Mouse (Mus musculus) natural killer cell, adult 2 months (primary cell): ENCODE measurements around the gene Hipk2.

Source experiments
- DNase-seq, 2 experiments: peaks; one replicate each; pipeline ENCODE4 v3.0.0; 2022; ENCODE audit warnings: low spot score in 2 of 2

Gene Hipk2

GRCm38 (mm10) chr6:38829452-38829851, 46.5 kb downstream of the Hipk2 start:
- no peak for DNase-seq

DNA sequence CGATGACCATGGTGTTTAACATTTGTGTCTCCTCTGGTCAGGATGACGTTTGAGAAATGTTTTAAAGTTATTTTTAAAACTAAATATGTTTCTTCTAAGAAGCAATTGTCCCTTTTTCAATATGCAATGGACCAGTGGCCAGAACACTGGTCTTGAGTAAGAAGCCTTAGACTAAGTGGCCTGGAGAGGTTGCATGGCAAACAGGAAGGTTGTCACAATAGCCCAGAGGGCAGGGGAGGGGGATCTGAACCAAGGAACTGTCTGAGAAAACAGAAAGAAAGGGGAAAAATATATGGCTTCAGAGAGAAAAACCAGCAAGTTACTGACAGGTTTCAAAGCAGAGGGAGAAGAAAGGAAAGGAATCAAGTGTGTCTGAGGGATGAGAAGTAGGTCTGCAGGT, 47.8 kb downstream of the Hipk2 start:
- no peak for DNase-seq

- no peak for DNase-seq
Observed at GRCm38 (mm10) chr6:38827435-38827834, 48.5 kb downstream of the Hipk2 start.

GRCm38 (mm10) chr6:38826857-38827256, 49.1 kb downstream of the Hipk2 start:
- no peak for DNase-seq

- DNase-seq: no peak
Observed at GRCm38 (mm10) chr6:38825886-38826285, 50.1 kb downstream of the Hipk2 start.

DNA sequence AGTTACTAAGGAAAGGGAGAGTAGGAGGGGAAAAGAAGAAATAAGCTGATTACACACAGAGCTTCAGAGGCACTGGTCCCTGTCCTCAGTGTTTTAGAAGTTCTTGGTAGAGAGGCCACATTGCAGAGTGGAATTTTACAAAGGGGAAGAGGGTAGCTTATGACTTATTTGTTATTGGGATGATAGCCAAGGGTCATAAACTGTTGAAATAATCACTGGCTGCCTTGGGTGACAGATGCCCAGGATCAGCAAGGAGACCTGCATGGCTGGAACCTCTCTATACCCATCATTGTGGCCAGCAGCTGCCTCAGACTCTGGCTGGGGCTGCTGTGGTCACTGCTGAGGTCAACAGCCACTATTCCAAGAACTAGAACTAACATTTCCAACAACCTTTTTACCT, 52.1 kb downstream of the Hipk2 start:
- DNase-seq: no peak

DNA sequence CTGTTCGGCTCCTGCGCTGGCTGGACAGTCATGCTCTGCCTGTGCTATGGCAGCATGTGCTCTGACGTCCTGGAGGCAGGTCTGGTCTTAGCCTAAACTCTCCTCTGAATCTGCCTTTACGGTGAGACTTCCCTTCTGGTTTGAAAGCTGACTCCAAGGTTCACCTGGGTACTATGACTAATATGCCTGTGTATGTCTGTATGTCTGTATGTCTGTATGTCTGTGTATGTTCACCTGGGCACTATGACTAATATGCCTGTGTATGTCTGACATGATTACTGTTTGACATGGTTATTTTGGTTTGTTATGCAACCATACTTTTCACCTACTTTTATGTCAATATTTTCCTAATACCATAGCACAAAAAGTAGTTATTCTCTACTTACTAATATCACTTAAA, 52.8 kb downstream of the Hipk2 start:
- no peak for DNase-seq

- DNase-seq: no peak
Observed at GRCm38 (mm10) chr6:38821686-38822085, 54.3 kb downstream of the Hipk2 start.

DNA sequence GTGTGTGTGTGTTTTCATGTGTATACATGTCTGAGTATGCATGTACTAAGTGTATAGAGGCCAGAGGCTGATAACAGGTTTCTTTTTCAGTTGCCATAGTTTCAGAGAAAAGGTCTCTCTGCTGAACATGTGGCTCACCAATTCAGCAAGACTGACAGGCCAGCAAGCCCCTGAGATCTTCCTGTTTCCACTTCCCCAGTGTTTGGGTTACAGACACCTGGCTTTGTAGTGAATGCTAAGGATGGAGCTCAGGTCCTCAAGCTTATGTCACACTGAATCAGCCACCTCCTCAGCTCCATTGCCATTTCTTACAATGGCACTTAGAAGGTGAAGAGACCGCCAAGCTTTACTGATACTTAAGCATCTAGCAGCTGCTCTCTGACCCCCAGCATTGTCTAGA, 55.1 kb downstream of the Hipk2 start:
- DNase-seq: no peak

DNA sequence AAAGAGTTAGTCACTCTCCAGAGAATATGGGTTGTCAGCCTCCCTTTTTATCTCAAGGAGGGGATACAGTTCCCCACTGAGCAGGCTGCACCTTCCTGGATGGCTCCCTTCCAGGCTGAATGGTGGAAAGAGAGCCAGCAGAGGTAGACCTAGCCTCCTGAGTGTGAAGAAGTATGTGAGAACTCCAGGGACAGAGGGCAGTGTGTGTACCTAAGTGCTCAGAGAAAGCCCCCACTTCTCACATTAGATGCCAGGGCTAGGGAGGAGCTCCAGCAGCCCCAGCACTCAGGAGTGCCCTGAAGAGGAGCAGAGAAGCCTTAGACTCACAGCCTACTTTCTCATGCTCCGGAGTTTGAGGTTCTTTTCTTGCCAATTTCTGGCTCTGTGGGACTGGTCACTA, 59.7 kb downstream of the Hipk2 start:
- DNase-seq: no peak

DNA sequence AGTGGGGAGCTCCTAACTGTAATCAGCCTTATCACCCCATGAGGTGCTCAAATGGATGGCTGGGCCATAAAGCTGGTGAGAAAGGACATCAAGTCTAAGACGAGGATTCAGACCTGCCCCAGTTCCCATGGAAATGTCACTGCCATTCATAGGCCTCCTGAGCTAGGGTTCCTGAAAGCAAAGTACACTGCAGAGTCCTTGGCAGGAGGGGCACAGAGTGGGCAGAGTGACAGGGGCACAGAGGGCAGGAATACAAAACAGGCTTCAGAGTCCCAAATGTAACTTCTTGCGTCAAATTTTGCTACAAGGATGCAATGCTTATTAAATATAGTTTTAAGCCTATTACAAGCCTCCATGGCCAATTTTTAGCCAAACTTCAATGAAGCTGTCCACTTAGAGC, 60.4 kb downstream of the Hipk2 start:
- DNase-seq: no peak

GRCm38 (mm10) chr6:38814690-38815089, 61.3 kb downstream of the Hipk2 start:
- no peak for DNase-seq

GRCm38 (mm10) chr6:38811459-38812145, 64.4 kb downstream of the Hipk2 start:
- no peak for DNase-seq

DNA sequence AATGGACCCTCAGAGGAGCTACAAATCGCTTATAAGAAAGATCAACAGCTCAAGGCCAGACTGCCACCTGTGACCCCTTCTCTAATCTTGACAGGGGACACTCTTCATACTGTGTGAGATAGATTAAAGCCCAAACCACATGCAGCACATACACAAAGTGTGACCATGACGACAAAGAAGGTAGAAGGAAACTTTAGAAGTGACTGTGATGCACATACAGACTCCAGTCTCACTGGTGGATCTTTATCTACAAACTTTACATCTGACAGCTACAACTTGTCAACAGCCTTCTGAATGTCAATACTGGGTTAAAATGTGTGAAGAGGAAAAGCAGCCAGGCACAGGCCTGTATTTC, 65.9 kb downstream of the Hipk2 start:
- DNase-seq: peak; percentile 14 to 38

DNA sequence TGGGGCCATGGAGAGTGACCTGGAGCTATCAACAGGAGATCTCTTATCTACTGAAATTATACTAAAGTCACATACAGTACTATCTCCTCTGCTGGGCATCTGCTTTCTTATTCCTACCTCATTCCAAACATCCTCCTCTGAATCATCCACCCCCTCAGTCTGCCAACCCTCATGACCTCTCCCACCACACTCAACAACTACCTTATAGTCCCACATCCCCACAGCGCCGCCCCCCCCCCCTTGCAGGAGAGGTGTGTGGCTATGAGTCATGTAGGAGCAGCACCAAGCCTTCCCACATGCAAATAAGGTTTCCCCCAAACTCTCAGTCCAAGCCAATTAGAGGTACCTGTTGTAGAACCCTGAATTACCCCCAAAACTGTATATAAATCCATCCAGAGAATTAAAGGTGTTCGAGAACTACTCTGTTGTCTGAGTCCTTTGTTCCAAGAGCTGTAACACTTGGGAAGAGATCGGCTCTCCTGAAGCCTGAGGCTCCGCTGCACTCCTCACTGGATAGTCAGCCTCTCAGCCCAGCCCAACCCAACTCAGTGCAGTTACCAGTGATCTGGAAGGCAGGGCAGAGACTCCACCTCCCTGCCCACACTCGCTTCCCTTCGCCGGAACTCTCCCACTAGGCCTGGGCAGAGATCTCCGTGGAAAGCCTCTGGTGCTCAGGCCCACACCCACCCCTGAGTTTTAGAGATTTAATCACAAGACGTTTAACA, 66.4 kb downstream of the Hipk2 start:
- peak; percentile 7 to 30 for DNase-seq

GRCm38 (mm10) chr6:38808317-38808716, 67.6 kb downstream of the Hipk2 start:
- no peak for DNase-seq

DNA sequence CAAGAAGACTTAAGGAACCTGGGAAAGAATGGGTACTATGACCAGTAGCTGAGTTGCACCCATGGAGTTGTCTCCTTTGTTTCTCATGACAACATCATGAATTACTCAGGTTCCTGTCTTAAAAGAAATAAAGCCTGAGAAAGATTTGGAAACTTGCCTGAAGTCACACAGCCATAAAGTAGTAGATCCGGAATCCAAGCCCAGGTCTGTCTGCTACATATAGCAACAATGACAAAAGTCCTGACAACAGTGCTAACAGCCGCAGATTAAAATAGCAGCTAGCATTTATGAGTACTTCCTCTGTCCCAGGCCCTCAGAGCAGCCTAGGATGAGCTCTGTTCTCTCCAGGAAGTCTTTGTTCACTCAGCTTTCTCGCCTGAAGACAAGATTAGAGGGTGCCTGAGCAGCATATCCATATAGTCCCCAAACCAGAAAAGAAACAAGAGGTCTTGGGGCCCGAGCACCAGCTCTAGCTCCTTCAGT, 69.0 kb downstream of the Hipk2 start:
- DNase-seq: no peak

GRCm38 (mm10) chr6:38805612-38806011, 70.4 kb downstream of the Hipk2 start:
- DNase-seq: no peak

- no peak for DNase-seq
Observed at GRCm38 (mm10) chr6:38801252-38801651, 74.7 kb downstream of the Hipk2 start.

DNA sequence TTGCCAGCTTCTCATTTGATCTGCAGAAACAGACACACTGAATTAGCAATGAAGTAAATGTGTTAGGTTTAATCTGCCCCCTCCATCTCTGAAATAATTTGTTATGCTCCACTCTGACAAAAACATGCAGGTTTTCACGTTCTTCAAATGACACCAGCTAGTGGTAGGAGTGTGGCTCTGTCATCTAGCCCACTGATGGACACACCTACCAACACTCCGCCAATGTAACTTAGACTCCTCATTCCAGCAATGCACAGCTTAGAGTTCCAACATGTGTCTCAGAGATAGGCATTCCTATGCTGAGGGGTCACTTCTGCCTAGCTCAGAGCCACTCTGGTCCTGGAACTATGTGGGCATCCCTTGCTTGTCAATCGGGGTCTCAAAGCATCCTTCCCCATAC, 78.4 kb downstream of the Hipk2 start:
- DNase-seq: no peak

GRCm38 (mm10) chr6:38796993-38797392, 79.0 kb downstream of the Hipk2 start:
- DNase-seq: no peak

GRCm38 (mm10) chr6:38796388-38796787, 79.6 kb downstream of the Hipk2 start:
- DNase-seq: no peak

DNA sequence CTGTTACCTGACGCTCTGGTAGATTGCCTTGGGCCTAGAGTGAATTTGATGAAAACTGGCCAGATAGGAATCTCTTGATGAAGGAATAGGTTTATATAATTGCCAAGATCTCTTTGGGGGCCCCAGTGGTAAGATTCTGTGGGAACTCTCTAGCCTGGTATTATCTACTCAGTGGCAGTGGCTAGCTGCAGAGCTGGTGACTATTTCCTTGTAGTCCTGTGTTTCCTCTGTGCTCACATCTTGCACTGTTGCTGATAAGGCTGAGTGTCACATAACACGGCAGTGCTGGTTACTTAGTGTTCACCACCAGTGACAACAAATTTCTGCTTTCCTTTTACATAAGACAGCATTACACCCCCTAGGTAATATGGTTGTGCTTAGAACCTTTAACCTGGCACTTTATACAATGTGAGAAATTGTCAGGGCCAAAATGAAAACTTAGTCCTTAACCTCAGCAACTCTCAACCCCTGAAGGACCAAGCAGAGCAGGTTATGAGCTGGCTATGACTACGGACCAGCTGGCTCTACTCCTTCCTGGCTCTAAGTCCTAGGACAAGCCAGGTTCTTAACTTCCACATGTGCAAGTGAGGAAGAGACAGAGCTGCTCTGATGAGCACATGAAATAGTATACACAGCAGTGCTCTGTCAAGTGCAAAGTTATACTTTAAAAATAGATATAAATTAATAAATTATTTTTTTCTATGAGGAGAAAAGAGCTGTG, 80.7 kb downstream of the Hipk2 start:
- no peak for DNase-seq
